Mouse (Mus musculus) layer of hippocampus, adult 18-20 months (tissue): ENCODE results near the gene Pemt. TPM values are rescaled to one million over a fixed set of nuclear protein-coding genes. Genes with fewer than 3 reads are reported as not detected.
"Not testable (repeated sequence)": the region's sequence is repeated elsewhere in the genome, so short reads cannot be mapped to it uniquely, and the experiment has no call there.

Source experiments
- DNase-seq, 2 experiments: peaks; one replicate each; pipeline ENCODE4 v3.0.0; 2022; ENCODE audit warnings: low spot score in 2 of 2
- total RNA-seq, 2 experiments: library from RNA; stranded (reverse); gene quantifications; 2 replicates each; pipeline ENCODE4 v1.2.3; 2021

The Pemt gene
- total RNA-seq, 2 experiments from 2014 or later = 2.4 to 7.8 TPM

DNA sequence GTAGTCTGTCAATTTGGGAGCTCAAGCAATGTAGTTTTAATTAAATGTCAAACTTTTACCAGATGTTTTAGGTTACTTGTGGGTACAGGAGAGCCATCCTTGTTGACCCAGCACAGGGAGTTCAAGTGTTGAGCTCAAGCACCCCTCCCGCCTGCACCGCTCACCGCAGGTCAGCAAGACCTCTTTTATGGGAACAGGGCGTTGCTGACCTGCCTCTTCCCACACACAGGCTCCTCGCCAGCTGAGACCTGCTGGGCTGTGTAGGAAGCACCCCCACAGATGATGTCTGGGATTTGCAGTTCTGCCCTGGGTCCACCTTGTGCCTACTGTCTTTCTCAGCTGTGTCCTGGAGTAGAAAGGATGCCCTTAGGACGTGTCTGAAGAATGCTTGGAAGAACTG, 89.5 kb downstream of the Pemt start:
- no peak for DNase-seq

DNA sequence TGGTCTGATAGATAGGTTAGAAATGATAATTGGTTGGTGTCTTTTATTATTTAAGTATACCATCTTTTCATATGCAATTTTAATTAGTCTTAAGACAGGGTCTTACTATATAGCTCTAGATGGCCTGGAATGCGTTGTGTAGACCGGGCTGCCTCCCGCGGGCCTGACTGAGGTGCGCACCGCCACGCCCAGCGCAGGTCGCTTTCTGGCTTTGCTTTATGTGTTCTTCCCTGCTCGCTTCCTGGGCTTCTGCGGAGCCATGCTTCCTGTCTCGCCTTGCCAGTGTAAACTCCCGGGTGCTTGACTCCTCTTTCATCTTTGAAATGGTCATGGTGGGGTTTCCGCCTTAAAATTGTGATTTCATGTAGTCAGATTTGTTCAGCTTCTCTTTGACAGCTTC, 93.4 kb downstream of the Pemt start:
- no peak for DNase-seq

DNA sequence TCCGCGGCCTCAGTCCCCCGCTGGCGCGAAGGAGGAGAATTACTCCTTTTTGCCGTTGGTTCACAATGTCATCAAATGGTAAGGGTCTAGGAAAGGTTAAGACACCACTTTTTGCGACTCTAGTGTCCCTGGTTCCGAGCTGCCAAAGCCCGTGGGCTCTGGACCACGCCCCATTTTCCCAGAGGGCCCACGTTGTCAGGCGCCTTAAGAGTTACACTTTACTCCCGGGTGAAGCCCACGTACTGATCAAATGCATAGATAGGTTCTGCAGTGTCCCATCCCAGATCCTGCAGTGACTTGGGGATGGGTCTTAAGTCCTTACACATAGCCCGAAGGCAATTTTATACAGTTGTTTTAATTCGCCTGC, 97.9 kb downstream of the Pemt start:
- no peak for DNase-seq

DNA sequence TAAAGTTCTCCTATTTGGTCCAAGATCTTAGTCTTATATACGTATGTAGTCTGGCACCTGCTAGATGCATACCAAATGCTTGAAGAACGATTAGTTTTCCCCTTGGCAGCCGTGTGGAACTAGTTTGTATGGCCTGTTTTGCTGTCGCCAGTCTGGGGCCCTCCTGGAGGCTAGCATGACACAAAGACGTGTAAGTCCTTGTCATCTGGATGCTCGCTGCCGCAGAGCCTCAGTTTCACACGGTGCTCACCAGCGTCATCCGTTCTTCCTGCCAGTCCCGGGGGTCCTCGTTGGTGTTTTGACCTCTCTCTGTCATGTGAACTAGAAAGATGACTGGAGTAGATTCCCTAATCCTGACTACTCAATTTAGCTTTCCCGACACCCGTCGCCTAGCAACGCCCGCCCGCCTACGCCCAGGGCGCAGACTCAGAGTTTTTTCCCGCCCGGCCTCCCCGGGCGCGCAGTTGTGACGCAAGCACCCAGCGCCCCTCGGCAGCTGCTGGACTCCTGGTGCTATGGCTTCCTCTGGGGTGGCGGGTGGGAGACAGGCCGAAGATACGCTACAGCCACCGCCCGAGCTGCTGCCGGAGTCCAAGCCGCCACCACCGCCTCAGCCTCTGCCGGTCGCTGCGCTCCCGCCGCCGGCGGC, 98.4 kb downstream of the Pemt start, which contains the start of gene Med9:
TSS of gene Med9 (plus strand) at position 455 of the 649 bp plus-strand sequence.
- DNase-seq = peak; percentile 95 to 98

DNA sequence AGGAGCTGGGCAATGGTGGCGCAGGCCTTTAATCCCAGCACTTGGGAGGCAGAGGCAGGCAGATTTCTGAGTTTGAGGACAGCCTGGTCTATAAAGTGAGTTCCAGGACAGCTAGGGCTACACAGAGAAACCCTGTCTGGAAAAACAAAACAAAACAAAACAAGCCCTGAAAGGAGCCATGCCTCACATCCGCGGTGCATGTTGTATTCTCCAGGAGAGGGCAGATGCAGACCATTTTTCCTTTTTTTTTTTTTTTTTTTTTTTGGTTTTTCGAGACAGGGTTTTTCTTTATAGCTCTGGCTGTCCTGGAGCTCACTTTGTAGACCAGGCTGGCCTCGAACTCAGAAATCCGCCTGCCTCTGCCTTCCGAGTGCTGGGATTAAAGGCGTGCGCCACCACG, 101.4 kb downstream of the Pemt start:
- DNase-seq = not testable (repeated sequence)

DNA sequence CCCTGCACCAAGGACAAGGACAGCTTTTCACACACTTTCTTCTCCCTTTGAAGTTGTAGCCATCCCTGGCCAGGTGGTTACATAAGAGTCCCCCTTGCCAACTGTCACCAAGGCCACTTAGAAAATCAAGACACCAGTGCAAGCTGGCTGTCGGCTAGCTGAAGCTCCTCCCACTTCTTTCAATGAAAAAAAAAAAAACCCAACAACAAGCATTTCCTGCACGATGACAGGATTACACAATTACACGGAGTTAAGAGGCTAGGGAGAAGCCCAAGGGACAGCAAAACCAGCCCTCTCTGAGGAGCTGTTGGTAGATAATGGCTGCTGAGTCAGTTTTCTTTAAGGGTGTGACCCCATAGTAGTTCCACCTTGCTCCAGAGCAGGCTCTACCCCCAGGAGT, 104.9 kb downstream of the Pemt start:
- no peak for DNase-seq

DNA sequence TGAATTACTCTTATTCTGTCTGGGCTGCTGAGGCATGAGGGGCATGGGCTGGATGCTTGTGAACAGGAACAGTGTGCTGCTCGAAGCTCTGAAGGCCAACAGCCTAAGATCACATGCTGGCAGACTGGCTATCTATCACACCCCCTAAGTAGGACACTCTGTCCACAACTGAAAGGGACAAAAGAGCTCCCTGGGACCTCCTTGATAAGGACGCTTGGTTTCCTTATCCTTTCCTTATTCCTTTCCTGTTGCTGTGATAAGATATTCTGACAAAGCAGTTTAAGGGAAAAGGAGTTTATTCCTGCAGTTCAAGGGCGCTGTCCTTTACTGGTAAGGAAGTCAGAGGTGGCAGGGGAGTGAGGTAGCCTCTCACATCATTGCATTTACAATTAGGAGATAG, 105.6 kb downstream of the Pemt start:
- DNase-seq = no peak

DNA sequence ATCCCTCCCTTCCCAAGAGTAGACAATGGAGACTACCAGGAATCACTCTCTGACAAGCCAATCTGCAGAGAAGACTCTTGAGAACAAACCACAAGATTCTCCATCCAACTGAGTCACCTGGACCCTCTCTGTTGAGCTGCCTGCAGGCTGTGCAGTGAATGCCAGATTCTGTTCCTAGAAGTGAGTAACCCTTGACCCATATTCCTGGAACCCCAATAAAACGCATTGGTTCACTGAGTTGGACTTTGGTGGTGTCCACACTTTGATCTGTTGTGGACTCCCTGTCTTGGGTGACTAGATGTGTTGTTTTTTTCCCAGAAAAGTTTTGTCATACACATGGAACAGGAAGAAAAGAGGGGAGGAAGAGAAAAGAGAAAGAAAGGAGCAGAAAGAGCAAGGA, 106.5 kb downstream of the Pemt start:
- no peak for DNase-seq

DNA sequence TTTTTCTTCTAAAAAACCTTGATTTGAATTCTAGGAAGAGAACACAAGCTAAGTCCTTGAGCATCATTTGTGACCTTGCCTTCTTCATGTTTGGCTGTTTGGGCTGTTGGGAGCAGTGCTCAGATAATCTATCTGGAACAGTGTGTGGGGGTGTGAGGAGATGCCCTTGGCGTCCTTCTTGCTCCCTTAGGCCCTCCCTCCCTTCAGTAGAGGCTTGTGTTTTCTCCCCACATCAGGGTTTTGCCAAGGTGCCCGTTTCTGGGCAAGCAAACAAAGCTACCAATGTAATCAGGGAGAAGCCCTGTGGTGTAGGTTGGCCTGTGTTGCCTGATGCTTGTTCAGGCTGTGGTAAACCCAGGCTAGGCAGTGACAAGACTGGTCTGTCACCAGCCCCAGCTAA, 108.7 kb downstream of the Pemt start:
- DNase-seq = no peak

DNA sequence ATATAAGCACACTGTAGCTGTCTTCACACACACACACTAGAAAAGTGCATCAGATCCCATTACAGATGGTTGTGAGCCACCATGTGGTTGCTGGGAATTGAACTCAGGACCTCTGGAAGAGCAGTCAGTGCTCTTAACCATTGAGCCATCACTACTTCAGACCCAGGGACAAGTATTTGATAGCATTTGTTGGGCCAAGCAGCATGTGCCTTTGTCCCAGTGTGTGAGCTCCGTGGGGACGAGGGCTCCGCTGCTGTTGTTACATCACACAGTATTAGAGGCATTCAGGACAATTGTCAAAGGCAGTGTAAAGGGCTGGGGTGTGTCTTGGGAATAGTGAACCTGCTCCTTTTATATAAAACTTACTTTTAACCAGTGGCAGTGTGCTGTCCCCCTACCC, 109.3 kb downstream of the Pemt start:
- no peak for DNase-seq

DNA sequence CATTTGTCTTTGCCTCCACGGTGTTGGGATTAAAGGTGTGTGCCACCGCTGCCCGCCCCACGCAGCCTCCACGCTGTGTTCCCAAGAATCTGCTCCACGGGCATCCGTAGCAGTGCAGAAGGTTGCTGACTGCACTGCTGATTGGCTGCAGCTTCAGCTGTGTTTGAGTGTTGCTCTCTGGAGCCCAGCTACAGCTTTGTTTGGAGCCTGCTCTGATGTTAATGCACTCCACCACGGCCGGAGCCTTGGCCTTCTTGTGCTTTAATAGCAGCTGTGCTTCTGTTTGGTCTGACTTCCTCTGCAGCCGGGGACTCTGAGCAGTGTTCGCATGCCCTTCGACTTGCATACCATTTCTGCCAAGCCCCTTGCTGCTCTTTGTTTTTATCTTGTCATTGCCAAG, 112.3 kb downstream of the Pemt start:
- no peak for DNase-seq

DNA sequence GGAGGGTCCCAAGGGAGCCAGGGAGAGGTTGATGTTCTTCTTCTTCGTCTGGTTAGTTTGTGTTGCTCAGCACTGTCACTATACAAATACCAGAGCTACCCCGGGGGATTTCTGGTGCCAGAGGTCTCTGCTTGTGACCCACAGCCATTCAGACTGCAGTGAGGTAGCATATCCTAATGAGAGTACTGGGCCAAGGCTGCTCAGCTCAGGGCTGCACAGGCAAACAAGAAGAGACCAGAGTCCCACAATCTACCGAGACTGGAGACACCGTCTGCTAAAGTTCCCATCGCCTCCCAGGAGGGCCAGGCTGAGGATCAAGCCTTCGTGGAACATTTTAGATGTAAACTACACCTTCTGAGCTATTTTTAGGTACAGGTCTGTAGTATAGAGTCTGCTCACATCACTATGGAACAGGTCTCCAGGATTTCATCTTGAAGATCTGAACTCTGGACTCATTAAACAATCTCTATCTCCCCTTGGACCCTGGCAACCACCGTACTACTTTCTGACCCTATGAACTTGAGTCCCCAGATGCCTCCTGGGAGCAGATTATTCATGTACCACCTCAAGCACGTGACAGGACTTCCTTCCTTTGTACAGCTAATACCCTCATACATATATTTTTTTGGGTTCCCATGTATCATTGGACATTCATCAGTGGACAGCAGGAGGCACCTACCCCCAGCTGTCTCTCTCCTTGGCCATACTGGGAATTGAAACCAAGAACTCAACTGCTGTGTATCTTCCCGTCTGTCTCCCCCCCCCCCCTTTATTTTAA, 113.5 kb downstream of the Pemt start:
- no peak for DNase-seq

DNA sequence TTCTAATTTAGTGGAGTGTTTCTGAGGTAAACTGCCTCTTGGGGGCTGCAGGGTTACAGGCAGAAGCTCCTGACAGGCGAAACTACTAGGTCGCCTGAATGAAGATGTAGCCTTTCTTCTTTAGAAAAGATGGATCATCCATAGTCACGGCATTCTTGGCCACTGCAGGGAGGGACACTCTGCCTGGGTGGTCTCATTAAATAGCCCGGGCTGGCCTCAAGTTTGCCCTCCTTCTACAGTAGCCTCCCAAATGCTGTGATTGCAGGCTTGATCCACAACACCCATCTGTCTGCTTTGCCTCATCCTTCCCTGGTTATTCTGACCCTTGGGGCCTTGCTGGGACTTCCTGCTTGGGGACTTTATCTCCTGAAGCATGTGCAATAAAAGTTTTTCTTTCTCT, 116.3 kb downstream of the Pemt start:
- no peak for DNase-seq

DNA sequence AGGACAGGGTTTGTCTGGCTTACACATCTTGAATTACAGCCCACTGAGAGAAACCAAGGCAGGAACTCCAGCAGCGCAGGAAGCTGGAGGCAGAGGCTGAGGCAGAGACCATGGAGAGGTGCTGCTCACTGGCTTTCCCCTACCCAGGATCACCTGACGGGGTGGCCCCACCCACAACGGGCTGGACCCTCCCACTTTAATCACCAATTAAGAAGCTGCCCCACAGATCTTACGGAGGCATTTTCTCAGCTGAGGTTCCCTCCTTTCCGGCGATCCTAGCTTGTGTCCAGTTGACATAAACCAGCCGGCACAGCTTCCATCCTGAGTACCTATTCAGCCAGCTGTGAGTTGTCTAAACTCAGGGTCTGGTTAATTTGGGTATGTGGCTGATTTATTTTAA, 125.0 kb downstream of the Pemt start:
- no peak for DNase-seq

Other genes with a start within 250 kb of the Pemt start
- gene Flcn, start 236.5 kb downstream of the Pemt start, total RNA-seq = 10 to 100 TPM; 51.5 to 51.8 TPM
- 10 to 100 TPM; 55.6 to 56.0 TPM for gene Nt5m, start 207.0 kb downstream of the Pemt start, total RNA-seq
- 10 to 100 TPM; 72.0 to 73.3 TPM for gene Cops3, start 206.7 kb downstream of the Pemt start, total RNA-seq
- 10 to 100 TPM; 42.6 to 43.5 TPM for gene Med9, start 98.3 kb downstream of the Pemt start, total RNA-seq
- 10 to 100 TPM; 58.8 to 74.2 TPM for gene Rasd1, start 81.5 kb downstream of the Pemt start, total RNA-seq
- gene Rai1, start 58.5 kb upstream of the Pemt start, total RNA-seq = 10 to 100 TPM; 76.2 to 80.9 TPM
- 10 to 100 TPM; 73.9 to 80.4 TPM for gene Srebf1, start 176.1 kb upstream of the Pemt start, total RNA-seq